Mouse (Mus musculus) kidney, postnatal 0 days (tissue): Measurements from ENCODE around the gene Rad54l2. TPM values are rescaled to one million over a fixed set of nuclear protein-coding genes. Genes with fewer than 3 reads are reported as not detected.

Source experiments
- ATAC-seq: fragments of 200-750 bp; cut with Nextera tagmentation; replicated peaks from 2 replicates; pipeline ENCODE4 v1.8.0; 2017; ENCODE audit warnings: low read depth, moderate number of reproducible peaks, moderate TSS enrichment, moderate library complexity; ENCODE audit not compliant: low FRiP score
- DNase-seq: peaks from one replicate; pipeline ENCODE4 v3.0.0-alpha.2; 2016; ENCODE audit warnings: low spot score
- H3K27ac ChIP-seq: fragments of 300-500 bp; sonication (generic); 2 replicates; pipeline ENCODE4 v1.5.1; 2014; ENCODE audit warnings: mild to moderate bottlenecking
- H3K27me3 ChIP-seq: fragments of 300-500 bp; sonication (generic); 2 replicates; pipeline ENCODE4 v1.6.1; 2014; ENCODE audit warnings: low read length, mixed read lengths; ENCODE audit not compliant: insufficient read depth
- H3K36me3 ChIP-seq: fragments of 300-500 bp; sonication (generic); 2 replicates; pipeline ENCODE4 v1.6.1; 2014; ENCODE audit warnings: low read length, mixed read lengths; ENCODE audit not compliant: insufficient read depth
- H3K4me1 ChIP-seq: fragments of 300-500 bp; sonication (generic); replicated peaks from 2 replicates; pipeline ENCODE4 v1.6.1; 2014; ENCODE audit warnings: antibody characterized with exemption, low read length, mixed read lengths; ENCODE audit not compliant: insufficient read depth
- H3K4me2 ChIP-seq: fragments of 300-500 bp; sonication (generic); 2 replicates; pipeline ENCODE4 v1.6.1; 2014; ENCODE audit warnings: mild to moderate bottlenecking, low read length, moderate library complexity, mixed read lengths
- H3K4me3 ChIP-seq: fragments of 300-500 bp; sonication (generic); replicated peaks from 2 replicates; pipeline ENCODE4 v1.5.1; 2014; ENCODE audit warnings: low read depth, low read length
- H3K9ac ChIP-seq: fragments of 300-500 bp; sonication (generic); 2 replicates; pipeline ENCODE4 v1.6.1; 2014; ENCODE audit warnings: low read depth, low read length
- H3K9me3 ChIP-seq: fragments of 300-500 bp; sonication (generic); replicated peaks from 2 replicates; pipeline ENCODE4 v1.6.1; 2016; ENCODE audit warnings: low read length, inconsistent platforms, mixed read lengths
- CTCF ChIP-seq: IDR thresholded peaks from 2 replicates; pipeline ENCODE4 v1.5.1; 2016; ENCODE audit warnings: antibody characterized with exemption, low read depth, mild to moderate bottlenecking, moderate library complexity
- WGBS: fragments of 180-500 bp; shearing (Covaris S2); extraction: QIAGEN DNeasy Blood & Tissue Kit; methylation state at CpG from one replicate; pipeline ENCODE4 v1.1.7; 2014; 5-methylcytosine and 5-hydroxymethylcytosine counted together
- polyA plus RNA-seq: library from polyadenylated mRNA; unstranded; fragments of >200 nt; fragmentation: Nextera tagmentation; extraction: Ambion mirVana; gene quantifications from 2 replicates; pipeline ENCODE4 v1.2.1, GENCODE M21; 2015

Rad54l2 gene
- 2.7 and 3.2 TPM in 2 replicates for polyA plus RNA-seq

DNA sequence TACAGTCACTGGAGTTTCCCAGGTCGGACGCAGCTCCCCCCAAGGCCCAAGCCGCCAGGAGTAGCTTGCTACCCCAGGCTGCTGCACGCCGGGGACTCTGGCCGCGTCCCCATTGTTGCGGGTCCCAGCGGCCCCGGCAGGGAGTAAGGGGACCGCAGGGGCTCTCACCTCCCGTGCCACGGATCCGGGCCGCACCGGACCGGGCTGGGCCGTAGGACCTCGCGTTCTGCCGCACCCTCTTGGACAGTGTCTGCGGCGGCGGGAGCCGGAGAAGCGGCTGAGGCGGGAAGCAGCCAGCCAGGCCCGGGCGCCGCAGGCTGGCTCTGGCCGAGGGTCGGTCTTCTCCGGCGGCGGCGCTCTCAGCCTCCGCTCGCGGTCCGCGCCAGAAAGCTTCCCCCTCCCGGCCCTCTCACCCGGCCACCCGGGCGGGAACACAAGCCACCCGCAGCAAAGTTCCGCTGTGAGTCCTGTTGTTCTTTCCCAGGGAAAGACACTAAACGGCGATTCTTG is at the start of gene Rad54l2:
TSS of gene Rad54l2 (minus strand) at position 383 of the 510 bp plus-strand sequence.
- TF ChIP-seq CTCF = peak; percentile 18; the same call in 1 of the 2 replicates
- Histone ChIP-seq H3K9me3 (no peaks in the 10 kb centered on the region), H3K9ac (peak within 1 kb of the TSS; percentile 94), H3K27ac (peak within 1 kb of the TSS; percentile 91), H3K36me3 (no peaks in the 10 kb centered on the region), H3K4me2 (peak within 1 kb of the TSS; percentile 80), H3K27me3 (no peaks in the 10 kb centered on the region), H3K4me1 (0 out of 2 replicates have a peak, but pooled peaks cover 5% of the 10 kb centered on the region), H3K4me3 (peak within 1 kb of the TSS; percentile 92)
- peak; percentile 89 for ATAC-seq
- peak; percentile 84 for DNase-seq
- WGBS = 3% methylated on average over 49 of the region's 49 CpGs

DNA sequence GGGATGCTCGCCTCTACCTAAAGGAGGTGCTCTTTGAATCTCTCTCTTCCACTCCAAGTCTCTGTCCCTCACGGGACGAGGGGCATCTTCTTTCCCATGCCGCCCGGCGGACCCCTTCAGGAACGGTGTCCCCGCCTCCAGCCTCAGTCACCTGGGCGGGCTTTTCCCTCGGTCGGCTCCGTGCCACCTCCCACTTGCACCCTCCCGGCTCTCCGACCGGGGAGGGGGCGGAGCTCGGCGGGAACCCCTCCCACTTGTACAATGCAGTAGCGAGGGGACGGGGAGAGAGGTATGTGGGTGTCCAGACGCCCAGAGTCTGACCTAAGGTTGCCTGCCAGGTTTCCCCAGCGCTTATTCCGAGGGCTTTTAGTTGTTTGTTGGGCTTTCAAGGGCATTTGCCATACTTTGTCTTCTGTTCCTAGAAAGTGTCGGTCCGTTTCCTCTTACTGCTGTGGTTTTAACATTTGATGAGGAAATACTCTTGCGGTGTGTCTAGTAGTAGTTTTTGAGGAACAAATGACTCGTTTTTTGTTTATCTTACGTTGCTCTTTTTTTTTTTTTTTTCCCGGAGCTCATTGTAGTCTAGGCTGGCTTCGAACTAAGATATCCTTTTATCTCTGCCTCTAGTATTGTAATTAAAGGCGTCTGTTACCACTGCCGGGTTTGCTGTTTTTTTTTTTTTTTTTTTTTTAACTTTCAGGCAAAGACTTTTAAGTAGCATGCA is 33.5 kb upstream of the Rad54l2 start:
- Histone ChIP-seq H3K4me1 (0 out of 2 replicates have a peak, but pooled peaks cover 3% of the 10 kb centered on the region), H3K27me3 (no peaks in the 10 kb centered on the region), H3K4me2 (peak overlapping the region; percentile 59), H3K36me3 (no peaks in the 10 kb centered on the region), H3K27ac (peak overlapping the region; percentile 95), H3K9ac (peak overlapping the region; percentile 86), H3K9me3 (no peaks in the 10 kb centered on the region), H3K4me3 (peak overlapping the region; percentile 98)
- no peak for TF ChIP-seq CTCF
- ATAC-seq (peak; percentile 78), DNase-seq (peak; percentile 96)
- WGBS = 1% methylated on average over 32 of the region's 32 CpGs

DNA sequence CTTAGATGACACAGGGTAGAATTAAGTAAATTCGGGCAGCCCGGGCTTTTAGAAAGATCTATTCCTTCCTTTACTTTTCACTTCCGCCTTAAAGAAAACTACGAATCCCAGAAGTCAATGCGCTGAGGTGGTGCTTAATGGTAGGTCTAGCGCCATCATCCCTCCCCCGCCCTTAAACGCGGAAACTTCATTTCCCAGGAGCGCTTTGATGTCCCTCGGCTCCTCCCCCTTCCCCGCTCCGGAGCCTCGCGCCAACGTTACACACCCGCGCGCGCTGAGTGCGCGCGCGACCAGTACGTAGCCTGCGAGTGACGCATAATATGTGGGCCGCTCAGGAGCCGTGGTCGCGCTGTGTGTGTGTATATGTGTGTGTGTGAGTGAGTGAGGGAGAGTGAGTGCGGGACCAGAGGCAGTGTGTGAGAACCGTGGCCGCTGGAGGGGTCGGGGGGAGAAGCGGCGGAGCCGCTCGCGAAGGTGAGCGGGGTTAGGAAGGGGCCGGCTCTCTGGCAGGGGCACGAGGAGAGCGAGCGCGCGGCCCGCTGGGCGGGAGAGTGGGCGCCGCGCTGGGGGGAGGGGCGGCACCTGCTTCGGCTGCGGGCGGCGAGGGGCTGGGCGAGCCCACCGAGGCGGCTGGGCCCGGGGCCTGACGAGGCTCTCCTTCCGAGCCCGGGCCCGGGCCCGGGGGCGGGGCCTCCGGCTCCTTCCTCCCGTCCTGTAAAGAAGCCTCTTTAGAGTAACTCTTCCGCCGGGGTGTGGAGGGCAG is 32.8 kb upstream of the Rad54l2 start, which contains the start of gene Dcaf1:
TSS of gene Dcaf1 (plus strand) at position 257 of the 763 bp plus-strand sequence.
- H3K36me3 ChIP-seq = no peaks in the 10 kb centered on the region
- no peaks in the 10 kb centered on the region for H3K9me3 ChIP-seq
- TF ChIP-seq CTCF = peak; percentile 22; the same call in 1 of the 2 replicates
- no peaks in the 10 kb centered on the region for H3K27me3 ChIP-seq
- WGBS = under 1% methylated on average over 56 of the region's 71 CpGs
- peak; percentile 99 for DNase-seq
- 0 out of 2 replicates have a peak, but pooled peaks cover 3% of the 10 kb centered on the region for H3K4me1 ChIP-seq
- H3K27ac ChIP-seq = peak within 1 kb of the TSS; percentile 95
- ATAC-seq = peak; percentile 98
- H3K4me2 ChIP-seq = peak within 1 kb of the TSS; percentile 59
- peak within 1 kb of the TSS; percentile 86 for H3K9ac ChIP-seq
- peak within 1 kb of the TSS; percentile 98 for H3K4me3 ChIP-seq

DNA sequence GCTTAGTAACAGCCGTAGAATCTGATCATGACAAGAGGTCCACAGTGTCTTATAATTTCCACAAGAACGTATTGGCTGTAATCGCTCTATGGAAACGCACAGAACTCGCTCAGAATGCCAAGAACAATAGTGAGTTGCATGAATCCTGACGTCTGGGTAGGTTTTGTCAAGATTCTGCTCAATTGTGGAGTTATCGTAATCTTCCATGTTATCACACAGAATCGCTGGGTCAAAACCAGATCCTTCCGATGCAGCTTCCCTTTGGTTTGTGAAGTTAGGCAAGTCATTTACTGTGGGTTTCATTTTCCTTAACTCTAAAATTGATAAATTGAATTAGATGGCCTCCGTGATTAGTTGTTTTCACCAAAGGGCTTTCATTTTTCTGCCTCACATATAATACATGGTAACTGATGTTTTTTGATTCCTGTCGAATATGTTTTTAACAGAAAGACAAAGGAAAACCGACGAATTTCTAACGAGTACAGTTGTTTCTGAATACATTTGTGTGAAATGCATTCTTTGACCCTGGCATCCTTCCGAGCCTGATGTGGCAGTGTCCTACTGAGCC is 32.1 kb upstream of the Rad54l2 start:
- H3K9ac ChIP-seq = peak overlapping the region; percentile 28; the same call in 1 of the 2 replicates
- WGBS = 46% methylated on average over 15 of the region's 15 CpGs
- no peak overlapping the region for H3K27ac ChIP-seq
- peak overlapping the region; percentile 59 for H3K4me2 ChIP-seq
- no peak for TF ChIP-seq CTCF
- ATAC-seq (no peak), DNase-seq (peak; percentile 9)
- peak overlapping the region; percentile 98 for H3K4me3 ChIP-seq
- 0 out of 2 replicates have a peak, but pooled peaks cover 3% of the 10 kb centered on the region for H3K4me1 ChIP-seq
- no peaks in the 10 kb centered on the region for H3K36me3 ChIP-seq
- no peaks in the 10 kb centered on the region for H3K9me3 ChIP-seq
- H3K27me3 ChIP-seq = no peaks in the 10 kb centered on the region

DNA sequence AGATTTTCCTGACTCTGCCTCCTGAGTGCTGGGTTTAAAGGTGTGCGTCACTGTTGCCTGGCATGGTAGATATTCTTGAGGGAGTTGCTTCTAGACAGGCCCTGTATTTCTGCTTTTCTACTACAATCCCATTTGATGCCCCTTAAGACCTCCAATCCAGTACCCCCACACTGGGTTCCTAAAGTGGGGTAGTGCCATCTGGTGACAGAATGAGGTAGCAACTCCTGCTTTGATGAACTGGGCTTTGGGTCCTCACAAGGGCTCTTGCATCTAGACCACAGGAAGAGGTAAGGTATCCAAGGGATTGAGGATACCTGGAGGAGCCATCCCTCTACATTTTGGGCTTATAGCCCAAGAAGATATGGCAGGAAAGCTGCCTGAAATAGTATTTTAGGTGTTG is 30.2 kb upstream of the Rad54l2 start:
- 92% methylated on average over 1 of the region's 1 CpGs for WGBS
- Histone ChIP-seq H3K4me1 (0 out of 2 replicates have a peak, but pooled peaks cover 3% of the 10 kb centered on the region), H3K4me3 (no peak overlapping the region), H3K4me2 (no peak overlapping the region), H3K27ac (no peak overlapping the region), H3K36me3 (no peaks in the 10 kb centered on the region), H3K9ac (no peak overlapping the region), H3K9me3 (no peaks in the 10 kb centered on the region), H3K27me3 (no peaks in the 10 kb centered on the region)
- peak; percentile 61 for TF ChIP-seq CTCF
- ATAC-seq (no peak), DNase-seq (peak; percentile 10)

DNA sequence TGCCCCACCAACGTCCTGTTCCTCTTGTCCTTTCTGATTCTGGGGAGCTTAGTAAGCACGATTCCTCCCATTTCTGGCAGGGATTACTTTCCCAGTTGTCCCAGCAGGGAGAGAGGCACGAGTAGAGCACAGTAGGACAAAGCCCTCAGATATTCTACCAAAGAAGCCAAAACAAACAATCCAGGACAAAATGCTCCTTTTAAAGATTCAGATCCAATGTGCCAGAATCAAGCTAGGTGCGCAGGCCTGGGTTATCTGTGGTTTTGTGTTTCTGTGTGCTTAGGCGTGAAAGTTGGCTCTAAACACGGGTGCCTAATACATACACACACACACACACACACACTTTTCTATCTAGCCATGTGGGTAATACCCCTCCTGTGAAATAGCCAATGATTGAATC is 29.2 kb upstream of the Rad54l2 start:
- Histone ChIP-seq H3K4me2 (no peak overlapping the region), H3K9me3 (no peaks in the 10 kb centered on the region), H3K4me3 (no peak overlapping the region), H3K27me3 (no peaks in the 10 kb centered on the region), H3K36me3 (no peaks in the 10 kb centered on the region), H3K4me1 (0 out of 2 replicates have a peak, but pooled peaks cover 3% of the 10 kb centered on the region), H3K9ac (no peak overlapping the region), H3K27ac (no peak overlapping the region)
- 77% methylated on average over 6 of the region's 6 CpGs for WGBS
- DNase-seq (no peak), ATAC-seq (no peak)
- TF ChIP-seq CTCF = no peak
